Mouse (Mus musculus): Measurements from ENCODE around the gene Tarbp1.

GRCm38 (mm10) chr8:126382216-126382615 is 92.6 kb downstream of the Tarbp1 start:
- TF ChIP-seq CTCF (IDR thresholded peaks at IDR 0.05; ENCODE audit: low read depth) = no peak
- no peak for TF ChIP-seq EP300 (IDR thresholded peaks at IDR 0.05; ENCODE audit: low read depth)

Measured in heart, postnatal 0 days (tissue).